Mouse (Mus musculus) lung, postnatal 0 days (tissue): ENCODE data around the gene Cd40lg. TPM values are rescaled to one million over a fixed set of nuclear protein-coding genes. Genes with fewer than 3 reads are reported as not detected.

Experiments used
- ATAC-seq: fragments of 200-750 bp; cut with Nextera tagmentation; 2 replicates; pipeline ENCODE4 v1.8.0; 2017; ENCODE audit warnings: moderate library complexity
- DNase-seq: peaks from one replicate; pipeline ENCODE4 v3.0.0-alpha.2; 2016; ENCODE audit warnings: low spot score
- H3K27ac ChIP-seq: fragments of 300-500 bp; sonication (generic); 2 replicates; pipeline ENCODE4 v1.5.1; 2014; ENCODE audit warnings: antibody characterized with exemption, mild to moderate bottlenecking, low read length, mixed read lengths
- H3K27me3 ChIP-seq: fragments of 300-500 bp; sonication (generic); replicated peaks from 2 replicates; pipeline ENCODE4 v1.6.1; 2014; ENCODE audit warnings: low read length, mixed read lengths; ENCODE audit not compliant: insufficient read depth
- H3K36me3 ChIP-seq: fragments of 300-500 bp; sonication (generic); 2 replicates; pipeline ENCODE4 v1.6.1; 2014; ENCODE audit warnings: low read length, mixed read lengths; ENCODE audit not compliant: insufficient read depth
- H3K4me1 ChIP-seq: fragments of 300-500 bp; sonication (generic); 2 replicates; pipeline ENCODE4 v1.6.1; 2014; ENCODE audit warnings: antibody characterized with exemption, low read depth, low read length, mixed read lengths; ENCODE audit not compliant: insufficient read depth
- H3K4me2 ChIP-seq: fragments of 300-500 bp; sonication (generic); replicated peaks from 2 replicates; pipeline ENCODE4 v1.6.1; 2014; ENCODE audit warnings: low read depth, mild to moderate bottlenecking, low read length, moderate library complexity, mixed read lengths
- H3K4me3 ChIP-seq: fragments of 300-500 bp; sonication (generic); 2 replicates; pipeline ENCODE4 v1.5.1; 2014; ENCODE audit warnings: low read depth, low read length
- H3K9ac ChIP-seq: fragments of 300-500 bp; sonication (generic); replicated peaks from 2 replicates; pipeline ENCODE4 v1.6.1; 2014; ENCODE audit warnings: low read depth, mild to moderate bottlenecking
- H3K9me3 ChIP-seq: fragments of 300-500 bp; sonication (generic); 2 replicates; pipeline ENCODE4 v1.6.1; 2016; ENCODE audit warnings: low read length, mixed read lengths
- CTCF ChIP-seq: IDR thresholded peaks from 2 replicates; pipeline ENCODE4 v1.5.1; 2016; ENCODE audit warnings: antibody characterized with exemption, mild to moderate bottlenecking
- EP300 ChIP-seq: IDR thresholded peaks from 2 replicates; pipeline ENCODE4 v1.6.1; 2016; ENCODE audit warnings: antibody characterized with exemption, mild to moderate bottlenecking, control low read depth
- WGBS: fragments of 180-500 bp; shearing (Covaris S2); extraction: QIAGEN DNeasy Blood & Tissue Kit; methylation state at CpG from one replicate; pipeline ENCODE4 v1.1.7; 2014; 5-methylcytosine and 5-hydroxymethylcytosine counted together
- polyA plus RNA-seq: library from polyadenylated mRNA; unstranded; fragments of >200 nt; fragmentation: Nextera tagmentation; extraction: Ambion mirVana; gene quantifications from 2 replicates; pipeline ENCODE4 v1.2.1, GENCODE M21; 2015

Gene Cd40lg
- polyA plus RNA-seq: not detected in 2 replicates

GRCm38 (mm10) chrX:57211876-57212275, at the start of gene Cd40lg:
Gene Cd40lg (plus strand): TSS chrX:57212143.
- WGBS: 84% methylated on average over 9 of the region's 9 CpGs
- no peak within 1 kb of the TSS for H3K27ac ChIP-seq
- H3K4me2 ChIP-seq: no peak within 1 kb of the TSS
- DNase-seq (no peak), ATAC-seq (no peak)
- no peak within 1 kb of the TSS for H3K9ac ChIP-seq
- no peak within 1 kb of the TSS for H3K4me3 ChIP-seq
- TF ChIP-seq EP300 (no peak), CTCF (no peak)
- H3K9me3 ChIP-seq: no peaks in the 10 kb centered on the region
- H3K27me3 ChIP-seq: no peaks in the 10 kb centered on the region
- H3K36me3 ChIP-seq: no peaks in the 10 kb centered on the region
- no peaks in the 10 kb centered on the region for H3K4me1 ChIP-seq

- WGBS: 62% methylated on average over 1 of the region's 1 CpGs
- Histone ChIP-seq H3K27me3 (no peaks in the 10 kb centered on the region), H3K27ac (no peak overlapping the region), H3K9me3 (no peaks in the 10 kb centered on the region), H3K4me2 (no peak overlapping the region), H3K36me3 (no peaks in the 10 kb centered on the region), H3K4me1 (no peaks in the 10 kb centered on the region), H3K4me3 (no peak overlapping the region), H3K9ac (no peak overlapping the region)
- ATAC-seq (no peak), DNase-seq (no peak)
- TF ChIP-seq EP300 (no peak), CTCF (0 out of 2 replicates have a peak, but pooled peaks have one; percentile 8)
Observed at GRCm38 (mm10) chrX:57166549-57166948, 45.4 kb upstream of the Cd40lg start.

- Histone ChIP-seq H3K9ac (no peak overlapping the region), H3K4me2 (no peak overlapping the region), H3K27ac (no peak overlapping the region), H3K36me3 (no peaks in the 10 kb centered on the region), H3K4me3 (no peak overlapping the region), H3K27me3 (no peaks in the 10 kb centered on the region), H3K4me1 (no peaks in the 10 kb centered on the region), H3K9me3 (no peaks in the 10 kb centered on the region)
- ATAC-seq (peak; percentile 75), DNase-seq (peak; percentile 68)
- TF ChIP-seq CTCF (no peak), EP300 (peak; percentile 40; the same call in 1 of the 2 replicates)
Observed at GRCm38 (mm10) chrX:57171269-57171668, 40.7 kb upstream of the Cd40lg start.

GRCm38 (mm10) chrX:57177225-57177779, 34.6 kb upstream of the Cd40lg start:
- no peaks in the 10 kb centered on the region for H3K36me3 ChIP-seq
- DNase-seq (no peak), ATAC-seq (no peak)
- no peaks in the 10 kb centered on the region for H3K9me3 ChIP-seq
- H3K4me2 ChIP-seq: no peak overlapping the region
- H3K27me3 ChIP-seq: no peaks in the 10 kb centered on the region
- TF ChIP-seq CTCF: no peak
- TF ChIP-seq EP300: no peak
- no peaks in the 10 kb centered on the region for H3K4me1 ChIP-seq
- H3K4me3 ChIP-seq: no peak overlapping the region
- 90% methylated on average over 13 of the region's 13 CpGs for WGBS
- no peak overlapping the region for H3K27ac ChIP-seq
- H3K9ac ChIP-seq: no peak overlapping the region

- Histone ChIP-seq H3K27ac (no peak overlapping the region), H3K9ac (no peak overlapping the region), H3K27me3 (no peaks in the 10 kb centered on the region), H3K4me2 (no peak overlapping the region), H3K4me3 (no peak overlapping the region), H3K36me3 (no peaks in the 10 kb centered on the region), H3K4me1 (no peaks in the 10 kb centered on the region), H3K9me3 (no peaks in the 10 kb centered on the region)
- WGBS: 80% methylated on average over 2 of the region's 2 CpGs
- TF ChIP-seq CTCF (no peak), EP300 (no peak)
- ATAC-seq: no peak
- no peak for DNase-seq
Observed at GRCm38 (mm10) chrX:57182470-57182869, 29.5 kb upstream of the Cd40lg start.

GRCm38 (mm10) chrX:57183359-57183758, 28.6 kb upstream of the Cd40lg start:
- ATAC-seq: no peak
- 91% methylated on average over 3 of the region's 3 CpGs for WGBS

GRCm38 (mm10) chrX:57187301-57187700, 24.6 kb upstream of the Cd40lg start:
- H3K36me3 ChIP-seq: no peaks in the 10 kb centered on the region
- no peaks in the 10 kb centered on the region for H3K9me3 ChIP-seq
- no peak overlapping the region for H3K27ac ChIP-seq
- DNase-seq (no peak), ATAC-seq (no peak)
- H3K27me3 ChIP-seq: no peaks in the 10 kb centered on the region
- no peak overlapping the region for H3K9ac ChIP-seq
- no peak overlapping the region for H3K4me3 ChIP-seq
- TF ChIP-seq CTCF (no peak), EP300 (no peak)
- 62% methylated on average over 8 of the region's 8 CpGs for WGBS
- no peaks in the 10 kb centered on the region for H3K4me1 ChIP-seq
- H3K4me2 ChIP-seq: no peak overlapping the region

More at GRCm38 (mm10) chrX:57183359-57183758, 28.6 kb upstream of the Cd40lg start:
- no peak for DNase-seq
- Histone ChIP-seq H3K27ac (no peak overlapping the region), H3K36me3 (no peaks in the 10 kb centered on the region), H3K4me2 (no peak overlapping the region), H3K9me3 (no peaks in the 10 kb centered on the region), H3K27me3 (no peaks in the 10 kb centered on the region), H3K4me1 (no peaks in the 10 kb centered on the region), H3K4me3 (no peak overlapping the region), H3K9ac (no peak overlapping the region)
- TF ChIP-seq CTCF: no peak
- no peak for TF ChIP-seq EP300
